Mouse (Mus musculus) lung, postnatal 0 days (tissue): Measurements from ENCODE around the gene Csrp3.

Experiments used
- CTCF ChIP-seq: IDR thresholded peaks from 2 replicates; pipeline ENCODE4 v1.5.1; 2016; ENCODE audit warnings: antibody characterized with exemption, mild to moderate bottlenecking
- EP300 ChIP-seq: IDR thresholded peaks from 2 replicates; pipeline ENCODE4 v1.6.1; 2016; ENCODE audit warnings: antibody characterized with exemption, mild to moderate bottlenecking, control low read depth

DNA sequence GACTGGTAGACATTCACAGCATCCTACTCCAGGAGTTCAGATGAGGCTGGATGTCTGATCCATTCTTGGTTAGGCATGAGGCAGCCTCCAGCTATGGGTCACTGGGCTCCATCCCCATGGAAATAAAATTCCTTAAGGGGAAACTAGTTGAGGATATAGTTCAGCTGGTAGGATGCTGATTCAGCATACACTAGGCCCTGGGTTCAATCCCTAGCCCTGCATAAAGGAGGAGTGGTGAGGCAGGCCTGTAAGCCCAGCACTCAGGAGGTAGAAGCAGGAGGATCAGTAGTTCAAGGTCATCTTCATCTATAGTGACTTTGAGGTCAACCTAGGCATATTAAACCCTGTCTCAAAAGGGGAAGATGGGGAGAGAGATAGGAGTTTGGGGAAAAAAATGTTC, 16.4 kb upstream of the Csrp3 start:
- TF ChIP-seq CTCF (no peak), EP300 (no peak)
